Mouse (Mus musculus) liver, postnatal 0 days (tissue): ENCODE data around the gene Pacrg.

Experiments
- CTCF ChIP-seq: sonication (generic); IDR thresholded peaks from 2 replicates; pipeline ENCODE4 v1.5.1; 2016; ENCODE audit warnings: antibody characterized with exemption, low read depth
- EP300 ChIP-seq: IDR thresholded peaks from 2 replicates; pipeline ENCODE4 v1.6.1; 2016; ENCODE audit warnings: antibody characterized with exemption, low read depth, mild to moderate bottlenecking

GRCm38 (mm10) chr17:10377606-10378005 lies 462.5 kb downstream of the Pacrg start:
- no peak for TF ChIP-seq CTCF
- TF ChIP-seq EP300 = no peak
